Mouse (Mus musculus) neural tube, embryonic 12.5 days (tissue): ENCODE data around the gene Pck1. TPM values are rescaled to one million over a fixed set of nuclear protein-coding genes. Genes with fewer than 3 reads are reported as not detected.

Experiments used
- ATAC-seq: fragments of 200-750 bp; cut with Nextera tagmentation; 2 replicates; pipeline ENCODE4 v1.8.0; 2017; ENCODE audit warnings: low read depth, mild to moderate bottlenecking, moderate TSS enrichment, moderate library complexity; ENCODE audit not compliant: low FRiP score
- H3K27ac ChIP-seq: fragments of 300-500 bp; sonication (generic); 2 replicates; pipeline ENCODE4 v1.5.1; 2016
- H3K27me3 ChIP-seq: fragments of 300-500 bp; sonication (generic); replicated peaks from 2 replicates; pipeline ENCODE4 v1.6.1; 2016; ENCODE audit warnings: mild to moderate bottlenecking
- H3K36me3 ChIP-seq: fragments of 300-500 bp; sonication (generic); 2 replicates; pipeline ENCODE4 v1.6.1; 2016; ENCODE audit warnings: mild to moderate bottlenecking
- H3K4me1 ChIP-seq: fragments of 300-500 bp; sonication (generic); 2 replicates; pipeline ENCODE4 v1.6.1; 2016
- H3K4me2 ChIP-seq: fragments of 300-500 bp; sonication (generic); replicated peaks from 2 replicates; pipeline ENCODE4 v1.6.1; 2016; ENCODE audit warnings: mild to moderate bottlenecking
- H3K4me3 ChIP-seq: fragments of 300-500 bp; sonication (generic); 2 replicates; pipeline ENCODE4 v1.5.1; 2016
- H3K9ac ChIP-seq: fragments of 300-500 bp; sonication (generic); 2 replicates; pipeline ENCODE4 v1.6.1; 2016; ENCODE audit warnings: mild to moderate bottlenecking
- H3K9me3 ChIP-seq: fragments of 300-500 bp; sonication (generic); 2 replicates; pipeline ENCODE4 v1.6.1; 2016; ENCODE audit warnings: mild to moderate bottlenecking
- WGBS: fragments of 180-500 bp; shearing (Covaris S2); methylation state at CpG from one replicate; pipeline ENCODE4 v1.1.7; 2016; 5-methylcytosine and 5-hydroxymethylcytosine counted together
- polyA plus RNA-seq: library from polyadenylated mRNA; unstranded; fragments of >200 nt; fragmentation: Nextera tagmentation; extraction: Ambion mirVana; gene quantifications from 2 replicates; pipeline ENCODE4 v1.2.1, GENCODE M21; 2016

The Pck1 gene
- polyA plus RNA-seq, 1 experiment from 2014 or later, result not detected

DNA sequence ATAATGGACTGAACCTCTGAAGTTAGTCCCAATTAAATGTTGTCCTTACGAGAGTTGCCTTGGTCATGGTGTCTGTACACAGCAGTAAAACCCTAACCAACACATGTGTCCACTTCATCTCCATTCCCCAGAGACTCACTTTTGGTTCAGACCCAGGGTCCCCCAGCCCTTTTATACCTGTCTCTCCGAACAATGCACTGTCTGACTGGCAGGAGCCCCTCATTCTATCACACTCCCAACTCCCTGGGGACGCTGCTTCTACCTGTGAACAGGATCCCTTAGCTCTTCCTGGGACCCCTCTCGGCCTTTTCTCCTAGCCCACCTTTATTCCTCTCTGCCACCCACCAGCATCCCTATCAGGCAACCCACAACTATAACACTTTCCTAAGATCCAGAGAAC, 41.9 kb downstream of the Pck1 start:
- WGBS, result 88% methylated on average over 4 of the region's 4 CpGs
- ATAC-seq, result no peak
- H3K4me3 ChIP-seq, result no peak overlapping the region
- no peaks in the 10 kb centered on the region for H3K36me3 ChIP-seq
- no peaks in the 10 kb centered on the region for H3K9me3 ChIP-seq
- no peak overlapping the region for H3K4me2 ChIP-seq
- no peak overlapping the region for H3K27ac ChIP-seq
- no peaks in the 10 kb centered on the region for H3K4me1 ChIP-seq
- H3K27me3 ChIP-seq, result no peaks in the 10 kb centered on the region
- no peak overlapping the region for H3K9ac ChIP-seq

DNA sequence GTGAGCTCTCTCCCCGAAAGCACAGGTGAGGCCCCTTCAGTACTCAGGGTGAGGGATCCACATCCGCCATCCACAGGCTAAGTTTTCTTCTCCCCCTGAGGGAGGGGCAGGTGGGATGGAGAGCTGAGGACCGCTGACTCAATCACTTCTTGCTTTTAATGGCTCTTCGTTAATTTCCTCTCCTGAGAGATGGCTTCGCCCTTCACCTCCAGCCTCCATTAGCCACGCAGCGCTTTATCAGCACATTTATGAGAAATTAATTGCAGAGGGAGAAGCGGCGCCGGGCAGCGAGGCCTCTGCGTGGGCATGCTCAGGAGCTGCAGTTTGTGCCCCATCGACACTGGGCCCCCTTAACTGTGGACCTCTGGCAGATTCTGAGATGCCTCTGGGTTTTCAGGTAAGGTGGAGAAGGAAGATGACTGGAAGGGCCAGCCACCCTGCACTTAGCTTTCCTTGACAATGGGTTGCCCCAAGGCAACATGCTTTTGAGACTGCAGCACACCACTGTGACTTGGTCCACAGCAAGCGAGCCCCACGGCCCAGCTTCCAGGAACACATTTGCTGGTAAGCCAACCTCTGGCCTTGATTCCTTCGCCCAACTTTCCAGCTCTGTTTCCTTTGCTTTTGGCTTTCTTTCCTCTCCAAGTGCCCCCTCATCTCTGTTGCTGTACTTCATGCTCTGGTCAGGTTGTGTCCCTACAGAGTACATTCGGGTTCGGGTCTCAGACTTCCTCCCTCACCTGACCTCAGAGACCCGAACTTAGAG, 50.3 kb downstream of the Pck1 start:
- H3K9me3 ChIP-seq, result no peaks in the 10 kb centered on the region
- ATAC-seq, result no peak
- H3K4me1 ChIP-seq, result no peaks in the 10 kb centered on the region
- no peak overlapping the region for H3K9ac ChIP-seq
- no peak overlapping the region for H3K4me3 ChIP-seq
- WGBS, result 84% methylated on average over 19 of the region's 19 CpGs
- H3K27ac ChIP-seq, result no peak overlapping the region
- no peaks in the 10 kb centered on the region for H3K36me3 ChIP-seq
- no peak overlapping the region for H3K4me2 ChIP-seq
- H3K27me3 ChIP-seq, result no peaks in the 10 kb centered on the region

DNA sequence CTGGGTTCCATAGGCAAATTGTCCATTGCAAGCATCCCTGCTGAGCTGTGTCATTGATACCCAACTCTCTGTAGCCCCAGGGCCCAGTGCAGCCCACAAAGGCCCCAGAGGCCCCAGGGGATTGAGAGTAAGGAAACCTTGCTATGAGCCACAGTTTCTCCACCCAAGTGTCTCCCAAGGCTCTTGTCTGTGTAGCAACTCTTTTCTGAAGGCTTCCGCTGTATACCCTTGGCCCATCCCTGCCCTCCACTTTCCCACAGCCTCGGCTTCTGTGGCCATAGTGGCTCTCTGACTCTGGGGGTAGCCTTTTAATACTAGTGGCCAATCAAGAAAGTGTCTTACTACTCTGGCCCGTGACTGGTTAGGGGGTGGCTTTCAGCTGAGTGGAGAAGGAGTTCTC, 50.9 kb downstream of the Pck1 start:
- no peak overlapping the region for H3K9ac ChIP-seq
- no peak overlapping the region for H3K4me2 ChIP-seq
- H3K4me3 ChIP-seq, result no peak overlapping the region
- no peak overlapping the region for H3K27ac ChIP-seq
- ATAC-seq, result no peak
- H3K36me3 ChIP-seq, result no peaks in the 10 kb centered on the region
- H3K9me3 ChIP-seq, result no peaks in the 10 kb centered on the region
- H3K4me1 ChIP-seq, result no peaks in the 10 kb centered on the region
- WGBS, result 84% methylated on average over 3 of the region's 3 CpGs
- no peaks in the 10 kb centered on the region for H3K27me3 ChIP-seq

DNA sequence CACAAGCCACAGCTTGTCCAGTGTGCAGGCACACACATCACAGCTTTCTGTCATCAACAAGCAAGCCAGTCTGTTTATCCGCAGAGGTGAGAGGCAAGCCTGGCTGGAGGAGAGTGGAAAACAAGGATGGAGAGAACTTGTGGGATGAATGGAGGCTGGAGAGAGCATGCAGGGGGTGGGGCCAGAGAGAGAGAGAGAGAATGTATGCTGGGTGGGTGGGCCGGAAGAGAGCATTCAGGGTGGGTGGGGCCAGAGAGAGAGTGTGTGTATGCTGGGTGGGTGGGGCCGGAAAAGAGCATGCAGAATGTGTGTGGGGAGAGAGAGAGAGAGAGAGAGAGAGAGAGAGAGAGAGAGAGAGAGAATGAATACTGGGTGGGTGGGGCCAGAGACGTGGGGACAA, 51.8 kb downstream of the Pck1 start:
- no peaks in the 10 kb centered on the region for H3K27me3 ChIP-seq
- no peak overlapping the region for H3K27ac ChIP-seq
- H3K36me3 ChIP-seq, result no peaks in the 10 kb centered on the region
- no peak overlapping the region for H3K4me3 ChIP-seq
- no peaks in the 10 kb centered on the region for H3K9me3 ChIP-seq
- WGBS, result 71% methylated on average over 4 of the region's 4 CpGs
- H3K9ac ChIP-seq, result no peak overlapping the region
- H3K4me1 ChIP-seq, result no peaks in the 10 kb centered on the region
- H3K4me2 ChIP-seq, result no peak overlapping the region
- no peak for ATAC-seq

DNA sequence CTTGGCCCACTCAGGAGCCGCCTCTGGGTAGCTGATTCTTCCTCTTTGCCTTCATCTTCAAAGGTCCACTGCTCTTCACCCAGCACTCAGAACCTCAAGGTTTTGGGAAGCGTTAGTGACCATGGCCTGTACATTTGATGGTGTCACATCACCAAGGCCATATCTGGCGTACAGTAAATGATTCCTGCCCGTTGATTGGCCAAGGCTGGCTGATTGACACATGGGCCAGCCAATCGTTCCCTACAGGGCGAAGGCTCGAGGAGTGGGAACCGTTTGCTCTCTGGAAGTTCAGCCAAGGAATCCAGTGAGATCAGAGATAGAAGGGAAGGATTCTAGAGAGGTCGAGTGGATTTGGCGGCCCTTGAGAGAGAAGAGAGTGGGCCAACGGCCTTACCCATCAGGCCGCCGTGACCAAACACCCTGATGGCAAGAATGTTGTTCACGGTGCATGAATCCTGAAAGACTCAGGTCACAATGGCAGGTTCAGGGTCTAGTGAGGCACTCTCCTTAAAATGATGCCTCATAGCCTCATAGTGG, 52.8 kb downstream of the Pck1 start:
- no peaks in the 10 kb centered on the region for H3K36me3 ChIP-seq
- no peak for ATAC-seq
- no peak overlapping the region for H3K27ac ChIP-seq
- no peak overlapping the region for H3K4me3 ChIP-seq
- H3K9ac ChIP-seq, result no peak overlapping the region
- 93% methylated on average over 14 of the region's 14 CpGs for WGBS
- no peak overlapping the region for H3K4me2 ChIP-seq
- H3K27me3 ChIP-seq, result no peaks in the 10 kb centered on the region
- no peaks in the 10 kb centered on the region for H3K9me3 ChIP-seq
- H3K4me1 ChIP-seq, result no peaks in the 10 kb centered on the region

DNA sequence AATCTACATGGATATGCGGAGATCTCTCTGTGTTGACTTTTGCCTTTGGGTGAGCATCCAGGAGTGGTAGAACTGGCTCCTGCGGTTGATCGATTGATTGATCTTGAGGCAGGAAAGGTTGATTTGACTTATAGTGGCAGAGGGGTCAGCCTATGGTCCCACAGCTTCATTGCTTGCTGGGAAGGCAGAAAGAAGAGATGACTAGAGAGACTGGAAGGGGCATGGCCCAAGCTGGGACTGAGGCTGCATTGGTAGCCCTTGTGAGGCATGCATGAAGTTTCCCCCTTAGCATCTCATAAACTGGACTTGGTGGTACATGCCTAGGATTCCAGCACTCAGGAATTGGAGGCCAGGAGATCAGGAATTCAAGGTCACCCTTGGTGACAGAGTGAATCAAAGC, 54.2 kb downstream of the Pck1 start:
- Histone ChIP-seq H3K9me3 (no peaks in the 10 kb centered on the region), H3K4me1 (no peaks in the 10 kb centered on the region), H3K27ac (no peak overlapping the region), H3K9ac (no peak overlapping the region), H3K4me2 (no peak overlapping the region), H3K4me3 (no peak overlapping the region), H3K36me3 (no peaks in the 10 kb centered on the region), H3K27me3 (no peaks in the 10 kb centered on the region)
- no peak for ATAC-seq
- WGBS, result 95% methylated on average over 3 of the region's 3 CpGs

Other genes starting within 250 kb of the Pck1 start
- 14.8 and 16.3 TPM in 2 replicates for gene Bmp7, start 212.7 kb upstream of the Pck1 start, polyA plus RNA-seq
- 0.22 and 0.27 TPM in 2 replicates for gene Spo11, start 175.3 kb upstream of the Pck1 start, polyA plus RNA-seq
- gene Rae1, start 152.9 kb upstream of the Pck1 start, polyA plus RNA-seq, result 120 and 123 TPM in 2 replicates
- 48.2 and 52.0 TPM in 2 replicates for gene Rbm38, start 132.6 kb upstream of the Pck1 start, polyA plus RNA-seq
- 0.06 and 0.13 TPM in 2 replicates for gene Ctcfl, start 33.5 kb upstream of the Pck1 start, polyA plus RNA-seq
- gene Zbp1, start 65.9 kb downstream of the Pck1 start, polyA plus RNA-seq, result 0.28 and 0.32 TPM in 2 replicates
- 6.6 and 7.4 TPM in 2 replicates for gene Pmepa1, start 123.5 kb downstream of the Pck1 start, polyA plus RNA-seq